Mouse (Mus musculus): Measurements from ENCODE around the gene Snx30. TPM values are rescaled to one million over a fixed set of nuclear protein-coding genes. Genes with fewer than 3 reads are reported as not detected.

Snx30 gene
- polyA plus RNA-seq (2017; shearing (Covaris generic)) = 15.4 TPM

DNA sequence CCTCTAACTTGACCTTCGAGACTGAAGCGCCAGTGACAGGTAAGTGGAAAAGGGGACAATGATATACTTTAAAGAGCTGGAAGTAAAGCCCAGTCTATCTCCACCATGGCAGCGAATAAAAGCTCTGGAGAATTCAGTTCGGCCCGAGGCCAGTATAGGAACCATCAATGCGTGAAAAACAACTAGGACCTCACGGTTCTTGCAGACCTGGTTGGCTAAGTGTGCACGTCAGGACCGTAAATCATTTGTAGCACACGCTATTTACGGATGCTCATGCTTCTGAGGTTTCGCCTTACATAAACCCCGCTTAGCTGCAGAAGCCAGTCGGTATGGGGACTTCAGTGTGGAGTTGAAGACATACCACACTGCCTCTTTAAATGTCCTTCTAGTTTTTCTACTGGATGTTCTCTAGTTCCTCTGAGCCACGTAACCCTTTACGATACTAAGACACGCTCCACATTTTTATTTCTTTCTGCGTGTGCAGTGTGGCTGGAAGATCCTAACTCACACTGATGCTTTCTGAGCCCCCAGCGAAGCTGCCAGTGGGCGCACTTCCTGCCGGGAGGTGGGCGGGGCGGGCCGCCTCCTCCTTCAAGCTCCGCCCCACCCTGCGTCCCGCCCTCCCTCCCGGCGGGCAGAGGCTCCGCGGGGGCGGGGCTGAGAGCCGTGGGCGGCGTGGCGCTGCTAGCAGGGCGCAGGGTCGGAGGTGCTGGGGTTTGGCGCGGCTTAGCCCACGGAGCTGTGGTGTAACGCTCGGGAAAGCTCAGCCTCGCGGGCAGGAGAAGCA lies at the start of gene Snx30:
Gene Snx30, plus strand, starts transcription at position 660 of the 787 bp plus-strand sequence.

DNA sequence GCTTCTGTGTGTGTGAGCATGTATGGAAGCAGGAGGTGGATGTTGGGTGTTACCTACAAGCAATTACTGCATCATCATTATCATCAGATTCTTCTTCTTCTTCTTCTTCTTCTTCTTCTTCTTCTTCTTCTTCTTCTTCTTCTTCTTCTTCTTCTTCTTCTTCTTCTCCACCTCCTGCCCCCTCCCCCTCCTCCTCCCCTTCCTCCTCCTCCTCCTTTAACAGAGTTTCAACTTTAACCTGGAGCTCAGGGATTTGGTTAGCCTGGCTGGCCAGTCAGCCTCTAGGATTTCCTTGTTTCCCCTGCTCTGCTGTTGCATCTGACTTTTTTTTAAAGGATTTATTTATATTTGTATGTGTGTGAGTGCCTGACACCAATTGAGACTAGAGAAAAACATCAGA lies 4.2 kb upstream of the Snx30 start, which contains the start of gene Inip:
Gene Inip, minus strand, starts transcription at position 101 of the 400 bp plus-strand sequence.

DNA sequence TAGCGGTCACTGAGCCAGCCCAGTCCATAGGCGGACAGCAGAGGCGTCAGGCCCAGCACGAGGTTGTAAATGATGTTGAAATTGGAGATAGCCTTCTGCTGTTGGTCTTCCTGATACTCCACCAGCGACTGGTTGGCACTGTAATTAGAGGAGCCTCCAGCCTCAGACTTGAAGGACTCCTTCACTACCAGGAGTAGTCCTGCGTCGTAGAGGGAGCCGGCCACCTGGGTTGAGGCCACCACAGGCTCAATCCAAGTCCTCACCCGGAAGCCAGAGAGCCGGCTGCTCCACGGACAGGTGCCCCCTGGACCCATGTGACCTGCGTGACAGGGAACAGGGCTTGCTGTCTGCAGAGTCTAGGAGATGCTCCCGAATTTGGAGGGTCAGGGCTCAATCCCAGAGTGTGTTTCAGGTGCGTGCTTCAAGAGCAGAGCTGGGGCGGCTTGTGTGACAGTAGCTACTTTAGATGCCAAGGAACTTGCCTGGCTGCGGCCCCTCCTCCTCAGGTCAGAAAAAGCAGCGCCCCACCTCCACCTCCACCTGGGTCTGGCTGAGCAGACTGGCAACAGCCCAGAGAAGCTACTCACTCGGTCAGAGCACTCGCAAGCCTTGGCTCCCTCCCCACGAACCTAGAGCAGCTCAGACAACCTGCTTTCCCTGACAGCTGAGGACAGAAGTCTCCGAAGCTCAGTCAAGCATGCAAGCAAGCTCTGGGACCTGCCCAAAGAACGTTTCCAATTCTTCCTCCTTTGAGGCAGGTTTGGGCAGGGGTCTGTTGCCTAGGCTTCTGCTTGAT lies 109.2 kb downstream of the Snx30 start, which contains the start of gene Slc46a2:
Gene Slc46a2, minus strand, starts transcription at position 449 of the 796 bp plus-strand sequence.

Other genes with a start within 250 kb of the Snx30 start
- gene Hsdl2, start 224.3 kb upstream of the Snx30 start, polyA plus RNA-seq (2017; shearing (Covaris generic)) = 43.0 TPM
- 12.3 TPM for gene E130308A19Rik, start 179.6 kb upstream of the Snx30 start, polyA plus RNA-seq (2017; shearing (Covaris generic))
- gene Inip, start 4.3 kb upstream of the Snx30 start, polyA plus RNA-seq (2017; shearing (Covaris generic)) = 55.3 TPM
- not detected for gene Slc46a2, start 109.2 kb downstream of the Snx30 start, polyA plus RNA-seq (2017; shearing (Covaris generic))
- not detected for gene Mup4, start 154.9 kb downstream of the Snx30 start, polyA plus RNA-seq (2017; shearing (Covaris generic))
- gene Mup6, start 158.5 kb downstream of the Snx30 start, polyA plus RNA-seq (2017; shearing (Covaris generic)) = not detected